Mouse (Mus musculus): ENCODE data around the gene Mast4. TPM values are rescaled to one million over a fixed set of nuclear protein-coding genes. Genes with fewer than 3 reads are reported as not detected.

Mast4 gene
- polyA plus RNA-seq, 1 experiment from 2014 or later, result 2.8 TPM

DNA sequence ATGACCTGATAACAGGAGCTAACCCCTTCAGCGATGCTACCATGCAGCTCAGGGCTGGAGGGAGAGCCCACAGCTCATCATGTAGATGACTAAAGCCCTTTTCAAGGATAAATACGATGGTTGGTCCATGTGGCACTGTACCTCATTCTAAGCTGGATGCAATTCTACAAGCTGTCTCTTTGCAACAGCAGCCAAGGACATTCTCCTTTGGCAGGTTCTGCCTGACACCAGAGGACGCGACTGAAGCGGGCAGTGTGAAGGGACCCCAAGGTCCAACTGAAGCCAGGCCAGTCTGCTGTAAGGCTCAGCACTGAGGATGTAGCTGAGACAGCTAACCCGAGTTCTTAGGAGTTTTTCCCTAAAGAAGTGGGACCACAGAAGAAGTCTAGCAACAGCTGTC is 576.3 kb downstream of the Mast4 start:
- Histone ChIP-seq H3K27ac (ENCODE audit: low read depth) (no peak overlapping the region), H3K4me2 (ENCODE audit: low read depth, low read length) (no peak overlapping the region), H3K4me3 (ENCODE audit: low read depth, low read length) (no peak overlapping the region), H3K9me3 (ENCODE audit: low read length) (no peaks in the 10 kb centered on the region), H3K4me1 (ENCODE audit: insufficient read depth) (peaks cover 5% of the 10 kb centered on the region; the same call in 1 of the 2 replicates), H3K36me3 (replicated peaks; ENCODE audit: insufficient read depth, low read length) (peaks cover 15% of the 10 kb centered on the region), H3K27me3 (ENCODE audit: insufficient read depth, low read length) (no peaks in the 10 kb centered on the region), H3K9ac (replicated peaks) (no peak overlapping the region)
- no peak for TF ChIP-seq EP300 (IDR thresholded peaks at IDR 0.05; ENCODE audit: low read depth)
- TF ChIP-seq CTCF (IDR thresholded peaks at IDR 0.05; ENCODE audit: low read depth), result no peak
- 86% methylated on average over 6 of the region's 6 CpGs for WGBS (ENCODE audit: insufficient replicate concordance)
- DNase-seq (no peak), ATAC-seq (no peak)

DNA sequence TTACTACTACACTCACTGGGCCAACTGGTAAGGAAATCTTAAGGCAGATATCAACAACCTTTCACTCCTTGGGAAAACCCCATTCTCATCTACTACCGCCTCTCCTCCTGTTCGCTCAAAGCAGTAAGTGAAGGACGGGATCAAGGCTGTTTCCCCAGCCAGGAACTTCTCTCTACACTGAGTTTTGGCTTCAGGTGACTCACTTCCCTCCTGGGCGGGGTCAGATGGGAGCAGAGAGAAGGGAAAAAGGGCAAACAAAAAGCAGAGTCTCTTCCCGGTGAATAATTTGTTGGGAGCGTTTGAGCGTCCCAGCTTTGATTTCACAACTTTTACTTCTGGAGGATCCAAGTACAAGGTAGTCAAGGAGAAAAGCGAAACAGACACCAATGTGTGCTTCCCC is 578.2 kb downstream of the Mast4 start:
- ATAC-seq (no peak), DNase-seq (no peak)
- WGBS (ENCODE audit: insufficient replicate concordance), result 84% methylated on average over 8 of the region's 8 CpGs
- H3K36me3 ChIP-seq (replicated peaks; ENCODE audit: insufficient read depth, low read length), result peaks cover 19% of the 10 kb centered on the region
- no peaks in the 10 kb centered on the region for H3K9me3 ChIP-seq (ENCODE audit: low read length)
- H3K27ac ChIP-seq (ENCODE audit: low read depth), result no peak overlapping the region
- H3K4me2 ChIP-seq (ENCODE audit: low read depth, low read length), result no peak overlapping the region
- H3K27me3 ChIP-seq (ENCODE audit: insufficient read depth, low read length), result no peaks in the 10 kb centered on the region
- TF ChIP-seq CTCF (IDR thresholded peaks at IDR 0.05; ENCODE audit: low read depth) (no peak), EP300 (IDR thresholded peaks at IDR 0.05; ENCODE audit: low read depth) (no peak)
- no peak overlapping the region for H3K9ac ChIP-seq (replicated peaks)
- H3K4me1 ChIP-seq (ENCODE audit: insufficient read depth), result peaks cover 5% of the 10 kb centered on the region; the same call in 1 of the 2 replicates
- H3K4me3 ChIP-seq (ENCODE audit: low read depth, low read length), result no peak overlapping the region

DNA sequence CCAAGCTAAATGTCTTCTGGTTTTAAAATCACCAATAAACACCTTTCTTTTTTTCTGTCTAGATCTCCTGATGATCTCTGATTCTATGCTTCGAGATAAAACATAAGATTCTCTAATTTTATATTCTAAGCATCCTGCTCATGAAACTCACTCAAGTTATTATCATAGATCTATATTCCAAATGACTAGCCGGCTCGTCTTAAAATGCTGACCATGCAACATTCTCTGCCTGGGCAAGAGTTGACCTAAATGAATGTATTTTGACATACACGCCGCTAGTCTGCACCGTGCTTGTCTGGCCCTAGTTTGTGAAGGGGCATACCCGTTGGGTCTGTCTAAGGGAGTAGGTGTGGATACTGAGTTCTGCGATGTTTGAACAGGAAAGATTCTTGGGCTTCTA is 579.2 kb downstream of the Mast4 start:
- Histone ChIP-seq H3K36me3 (replicated peaks; ENCODE audit: insufficient read depth, low read length) (peaks cover 21% of the 10 kb centered on the region), H3K27ac (ENCODE audit: low read depth) (no peak overlapping the region), H3K4me2 (ENCODE audit: low read depth, low read length) (no peak overlapping the region), H3K9ac (replicated peaks) (no peak overlapping the region), H3K27me3 (ENCODE audit: insufficient read depth, low read length) (no peaks in the 10 kb centered on the region), H3K9me3 (ENCODE audit: low read length) (no peaks in the 10 kb centered on the region), H3K4me3 (ENCODE audit: low read depth, low read length) (no peak overlapping the region), H3K4me1 (ENCODE audit: insufficient read depth) (peaks cover 5% of the 10 kb centered on the region; the same call in 1 of the 2 replicates)
- 89% methylated on average over 8 of the region's 8 CpGs for WGBS (ENCODE audit: insufficient replicate concordance)
- no peak for ATAC-seq
- DNase-seq, result no peak
- TF ChIP-seq EP300 (IDR thresholded peaks at IDR 0.05; ENCODE audit: low read depth) (no peak), CTCF (IDR thresholded peaks at IDR 0.05; ENCODE audit: low read depth) (no peak)

DNA sequence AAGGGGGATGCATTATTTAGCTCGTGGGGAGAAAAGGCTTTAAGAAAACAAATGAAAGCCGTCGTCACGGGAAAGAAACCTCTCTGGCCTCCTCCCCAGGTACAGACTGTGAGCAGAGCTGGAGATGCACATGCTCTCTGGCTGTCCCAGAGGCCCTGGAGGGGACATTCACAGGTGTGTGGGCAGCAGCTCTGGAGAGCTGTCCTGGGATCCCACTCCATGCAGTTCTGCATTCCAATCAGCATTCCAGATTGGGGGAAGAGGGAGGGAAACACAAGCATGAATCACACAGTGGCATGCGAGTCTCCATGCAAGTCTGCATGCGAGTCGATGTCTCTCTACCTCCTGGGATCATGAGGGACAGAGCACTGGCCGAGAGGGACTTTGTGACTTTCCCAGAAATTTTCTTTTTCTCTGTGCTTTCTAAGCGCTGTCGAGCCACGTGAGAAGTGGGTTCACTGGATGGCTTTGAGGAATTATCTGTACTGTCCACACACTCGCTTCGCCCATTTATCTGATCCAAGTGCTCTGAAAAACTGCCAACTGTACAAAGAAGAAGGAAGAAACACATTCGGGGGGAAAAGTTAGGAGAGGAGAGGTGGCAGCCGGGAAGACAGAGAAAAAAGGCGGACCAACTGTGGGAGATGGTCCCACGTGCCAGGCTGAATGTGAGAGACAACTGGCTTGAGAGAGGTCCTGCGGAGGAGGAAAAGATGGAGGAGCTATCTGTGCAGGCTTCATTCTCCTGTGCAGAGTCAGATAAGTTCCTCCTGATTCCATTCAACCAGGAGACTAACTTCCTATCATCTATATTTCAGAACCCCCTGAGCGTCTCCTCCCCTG is 580.4 kb downstream of the Mast4 start:
- DNase-seq, result no peak
- Histone ChIP-seq H3K4me3 (ENCODE audit: low read depth, low read length) (no peak overlapping the region), H3K4me1 (ENCODE audit: insufficient read depth) (peaks cover 5% of the 10 kb centered on the region; the same call in 1 of the 2 replicates), H3K9me3 (ENCODE audit: low read length) (no peaks in the 10 kb centered on the region), H3K4me2 (ENCODE audit: low read depth, low read length) (peak overlapping the region; percentile 35), H3K36me3 (replicated peaks; ENCODE audit: insufficient read depth, low read length) (peaks cover 25% of the 10 kb centered on the region), H3K9ac (replicated peaks) (0 out of 2 replicates have a peak overlapping the region, but pooled peaks have one; percentile 11), H3K27me3 (ENCODE audit: insufficient read depth, low read length) (no peaks in the 10 kb centered on the region), H3K27ac (ENCODE audit: low read depth) (no peak overlapping the region)
- peak; percentile 66 for ATAC-seq
- 66% methylated on average over 19 of the region's 19 CpGs for WGBS (ENCODE audit: insufficient replicate concordance)
- peak; percentile 79 for TF ChIP-seq EP300 (IDR thresholded peaks at IDR 0.05; ENCODE audit: low read depth)
- no peak for TF ChIP-seq CTCF (IDR thresholded peaks at IDR 0.05; ENCODE audit: low read depth)

DNA sequence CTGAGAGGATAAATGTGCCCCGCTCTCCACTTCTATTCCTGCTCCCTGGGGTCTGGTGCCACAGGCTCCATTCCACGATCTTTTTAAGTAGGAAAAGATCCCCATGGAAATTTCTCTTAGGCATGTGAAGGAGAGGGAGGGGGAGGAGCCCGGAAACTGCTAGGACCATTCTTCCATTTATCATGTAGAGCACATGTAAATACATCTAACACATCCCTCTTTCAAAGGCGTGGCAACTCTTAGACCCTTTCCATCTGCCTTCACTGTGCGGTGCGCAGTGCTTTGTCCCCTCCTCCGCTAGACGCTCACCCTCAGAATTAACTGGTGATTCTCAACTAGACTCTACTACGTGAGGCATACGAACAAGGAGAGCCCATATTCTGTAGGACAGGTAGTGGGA is 584.4 kb downstream of the Mast4 start:
- DNase-seq (no peak), ATAC-seq (no peak)
- H3K27ac ChIP-seq (ENCODE audit: low read depth), result no peak overlapping the region
- H3K4me1 ChIP-seq (ENCODE audit: insufficient read depth), result peaks cover 5% of the 10 kb centered on the region; the same call in 1 of the 2 replicates
- H3K36me3 ChIP-seq (replicated peaks; ENCODE audit: insufficient read depth, low read length), result peaks cover 15% of the 10 kb centered on the region
- WGBS (ENCODE audit: insufficient replicate concordance), result 89% methylated on average over 10 of the region's 10 CpGs
- no peaks in the 10 kb centered on the region for H3K27me3 ChIP-seq (ENCODE audit: insufficient read depth, low read length)
- H3K4me2 ChIP-seq (ENCODE audit: low read depth, low read length), result no peak overlapping the region
- no peaks in the 10 kb centered on the region for H3K9me3 ChIP-seq (ENCODE audit: low read length)
- H3K9ac ChIP-seq (replicated peaks), result no peak overlapping the region
- no peak overlapping the region for H3K4me3 ChIP-seq (ENCODE audit: low read depth, low read length)
- TF ChIP-seq EP300 (IDR thresholded peaks at IDR 0.05; ENCODE audit: low read depth), result no peak
- TF ChIP-seq CTCF (IDR thresholded peaks at IDR 0.05; ENCODE audit: low read depth), result no peak

DNA sequence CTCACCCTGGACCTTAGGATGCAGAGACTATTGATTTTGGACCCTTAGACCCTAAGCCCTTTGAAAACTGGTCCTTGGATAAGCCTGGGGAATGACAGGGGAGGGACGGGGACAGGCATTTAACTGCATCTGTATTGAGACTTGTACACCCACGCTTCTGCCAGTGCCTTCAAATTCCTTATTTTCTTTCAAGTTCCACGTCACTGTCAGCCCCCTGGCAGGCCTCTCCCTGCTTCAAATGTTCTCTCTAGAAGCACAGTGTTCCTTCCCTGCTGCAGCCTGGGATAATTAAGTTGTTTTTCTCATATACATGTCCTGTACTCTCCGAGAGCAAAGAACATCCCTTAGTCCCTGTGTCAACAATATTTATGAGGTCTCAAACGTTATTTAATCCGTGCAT is 585.1 kb downstream of the Mast4 start:
- Histone ChIP-seq H3K27ac (ENCODE audit: low read depth) (no peak overlapping the region), H3K9me3 (ENCODE audit: low read length) (no peaks in the 10 kb centered on the region), H3K4me2 (ENCODE audit: low read depth, low read length) (no peak overlapping the region), H3K36me3 (replicated peaks; ENCODE audit: insufficient read depth, low read length) (peaks cover 17% of the 10 kb centered on the region), H3K4me3 (ENCODE audit: low read depth, low read length) (no peak overlapping the region), H3K27me3 (ENCODE audit: insufficient read depth, low read length) (no peaks in the 10 kb centered on the region), H3K9ac (replicated peaks) (no peak overlapping the region), H3K4me1 (ENCODE audit: insufficient read depth) (0 out of 2 replicates have a peak, but pooled peaks cover 5% of the 10 kb centered on the region)
- ATAC-seq, result no peak
- TF ChIP-seq EP300 (IDR thresholded peaks at IDR 0.05; ENCODE audit: low read depth), result no peak
- no peak for TF ChIP-seq CTCF (IDR thresholded peaks at IDR 0.05; ENCODE audit: low read depth)
- DNase-seq, result no peak
- WGBS (ENCODE audit: insufficient replicate concordance), result 78% methylated on average over 6 of the region's 6 CpGs
